17 mouse cellular contexts compared by ENCODE assay signal in genomic region chr4:8217272-8217671, GRCm38 (mm10).
"Had no signal": no experiment of that assay in that cellular context is flagged by ENCODE, and none has a peak within 500 bp of the region (broad histone marks: within the 10 kb centered on the region; RNA-seq: fewer than 3 reads in every experiment).

No protein-coding gene starts in this region.

- H3K4me3 ChIP-seq: limb, embryonic 12.5 days; limb, embryonic 15.5 days; midbrain, embryonic 12.5 days; midbrain, embryonic 15.5 days; neural tube, embryonic 12.5 days; neural tube, embryonic 15.5 days; stomach, embryonic 15.5 days had no signal

- H3K9ac ChIP-seq: limb, embryonic 12.5 days; limb, embryonic 15.5 days; liver, embryonic 14.5 days; liver, postnatal 0 days; midbrain, embryonic 12.5 days; midbrain, embryonic 15.5 days; neural tube, embryonic 12.5 days; neural tube, embryonic 15.5 days; stomach, embryonic 15.5 days had no signal

- H3K4me2 ChIP-seq: limb, embryonic 12.5 days; limb, embryonic 15.5 days; liver, embryonic 11.5 days; midbrain, embryonic 12.5 days; midbrain, embryonic 15.5 days; neural tube, embryonic 12.5 days; neural tube, embryonic 15.5 days; stomach, embryonic 15.5 days had no signal

- DNase-seq: kidney, adult 2 months; kidney, postnatal 25 days; left cerebral cortex, postnatal 4 days; liver, postnatal 0 days; right cerebral cortex, adult 18-20 months; spleen, adult 18-20 months; thymus, postnatal 36 days had no signal

- ATAC-seq: liver, postnatal 0 days had no signal

- H3K36me3 ChIP-seq: limb, embryonic 12.5 days; limb, embryonic 15.5 days; midbrain, embryonic 12.5 days; midbrain, embryonic 15.5 days; neural tube, embryonic 12.5 days; neural tube, embryonic 15.5 days; stomach, embryonic 15.5 days had no signal

- H3K27ac ChIP-seq: kidney, postnatal 0 days; limb, embryonic 12.5 days; limb, embryonic 15.5 days; liver, embryonic 14.5 days; midbrain, embryonic 12.5 days; midbrain, embryonic 15.5 days; neural tube, embryonic 12.5 days; neural tube, embryonic 15.5 days; stomach, embryonic 15.5 days had no signal

- H3K27me3 ChIP-seq: limb, embryonic 12.5 days; limb, embryonic 15.5 days; midbrain, embryonic 12.5 days; midbrain, embryonic 15.5 days; neural tube, embryonic 12.5 days; neural tube, embryonic 15.5 days; stomach, embryonic 15.5 days had no signal

- H3K9me3 ChIP-seq: limb, embryonic 12.5 days; limb, embryonic 15.5 days; midbrain, embryonic 12.5 days; midbrain, embryonic 15.5 days; neural tube, embryonic 12.5 days; neural tube, embryonic 15.5 days; stomach, embryonic 15.5 days had no signal

- H3K4me1 ChIP-seq: limb, embryonic 15.5 days; midbrain, embryonic 15.5 days; neural tube, embryonic 12.5 days had no signal
